15 mouse cellular contexts compared by ENCODE assay signal in genomic region chr11:4691213-4691612, GRCm38 (mm10). TPM values are rescaled to one million over a fixed set of nuclear protein-coding genes. Genes with fewer than 3 reads are reported as not detected.
DNase-seq lines count a peak whose midpoint lies in the region; ATAC-seq lines count a peak whose summit lies in the region.
"Had no signal": no experiment of that assay in that cellular context is flagged by ENCODE, and none has a peak within 500 bp of the region (broad histone marks: within the 10 kb centered on the region; RNA-seq: fewer than 3 reads in every experiment).

No protein-coding gene starts in this region.

- H3K4me1 ChIP-seq in heart, embryonic 11.5 days (ENCODE audit: control insufficient read depth, insufficient read depth, low read length): 0 out of 2 replicates have a peak, but pooled peaks cover 2% of the 10 kb centered on the region
- H3K4me1 ChIP-seq in midbrain, embryonic 16.5 days (ENCODE audit: control insufficient read depth, insufficient read depth, low read length): no peaks in the 10 kb centered on the region
- H3K4me1 ChIP-seq in midbrain, embryonic 15.5 days: no peaks in the 10 kb centered on the region
- H3K4me1 ChIP-seq: heart, embryonic 10.5 days; limb, embryonic 10.5 days; midbrain, embryonic 10.5 days had no signal

- no peak overlapping the region for H3K4me3 ChIP-seq in heart, embryonic 11.5 days (ENCODE audit: low read depth, low read length)
- H3K4me3 ChIP-seq in midbrain, embryonic 16.5 days (ENCODE audit: low read depth, low read length): no peak overlapping the region
- H3K4me3 ChIP-seq in midbrain, embryonic 15.5 days: no peak overlapping the region
- H3K4me3 ChIP-seq: heart, embryonic 10.5 days; limb, embryonic 10.5 days; midbrain, embryonic 10.5 days had no signal

- no peaks in the 10 kb centered on the region for H3K9me3 ChIP-seq in heart, embryonic 11.5 days (replicated peaks; ENCODE audit: control insufficient read depth, low read length)
- H3K9me3 ChIP-seq in midbrain, embryonic 16.5 days (replicated peaks; ENCODE audit: control insufficient read depth, low read length, poor library complexity, severe bottlenecking): no peaks in the 10 kb centered on the region
- H3K9me3 ChIP-seq in midbrain, embryonic 15.5 days: no peaks in the 10 kb centered on the region
- H3K9me3 ChIP-seq: heart, embryonic 10.5 days; limb, embryonic 10.5 days had no signal

- H3K27me3 ChIP-seq in heart, embryonic 11.5 days (ENCODE audit: control insufficient read depth, insufficient read depth, low read length): no peaks in the 10 kb centered on the region
- no peaks in the 10 kb centered on the region for H3K27me3 ChIP-seq in midbrain, embryonic 16.5 days (ENCODE audit: control insufficient read depth, insufficient read depth, low read depth, low read length)
- no peaks in the 10 kb centered on the region for H3K27me3 ChIP-seq in midbrain, embryonic 15.5 days (replicated peaks)

- 43% methylated on average over 10 of the region's 10 CpGs for WGBS in heart, embryonic 11.5 days (ENCODE audit: insufficient replicate concordance)
- WGBS in midbrain, embryonic 16.5 days: 67% methylated on average over 10 of the region's 10 CpGs
- WGBS in midbrain, embryonic 15.5 days: 61% methylated on average over 10 of the region's 10 CpGs

- DNase-seq in heart, postnatal 4 days: peak; percentile 24
- peak; percentile 85 to 94 for DNase-seq in adrenal gland, adult (ENCODE audit: inconsistent age in 2 of 2, low spot score in 1 of 2)
- DNase-seq in layer of hippocampus, postnatal 10 days (ENCODE audit: low spot score in 2 of 2): peak; percentile 64 to 72
- DNase-seq in thymus, postnatal 14 days: no peak
- DNase-seq: kidney, postnatal 10 days; liver, postnatal 0 days; right cerebral cortex, adult 18-20 months; thymus, postnatal 4 days had no signal

- no peak overlapping the region for H3K9ac ChIP-seq in heart, embryonic 11.5 days (ENCODE audit: low read depth, low read length)
- 0 out of 2 replicates have a peak overlapping the region, but pooled peaks have one; percentile 6 for H3K9ac ChIP-seq in midbrain, embryonic 16.5 days (ENCODE audit: low read depth, low read length)
- H3K9ac ChIP-seq in midbrain, embryonic 15.5 days: no peak overlapping the region
- H3K9ac ChIP-seq: liver, postnatal 0 days had no signal

- no peaks in the 10 kb centered on the region for H3K36me3 ChIP-seq in heart, embryonic 11.5 days (ENCODE audit: control insufficient read depth, insufficient read depth, low read length)
- no peaks in the 10 kb centered on the region for H3K36me3 ChIP-seq in midbrain, embryonic 16.5 days (ENCODE audit: control insufficient read depth, insufficient read depth, low read length)
- H3K36me3 ChIP-seq in midbrain, embryonic 15.5 days (replicated peaks): no peaks in the 10 kb centered on the region
- H3K36me3 ChIP-seq: heart, embryonic 10.5 days; limb, embryonic 10.5 days; midbrain, embryonic 10.5 days had no signal

- no peak overlapping the region for H3K27ac ChIP-seq in heart, embryonic 11.5 days (ENCODE audit: low read depth, low read length)
- no peak overlapping the region for H3K27ac ChIP-seq in midbrain, embryonic 16.5 days (ENCODE audit: low read length)
- no peak overlapping the region for H3K27ac ChIP-seq in midbrain, embryonic 15.5 days
- H3K27ac ChIP-seq: heart, embryonic 10.5 days; limb, embryonic 10.5 days; midbrain, embryonic 10.5 days had no signal

- ATAC-seq in heart, embryonic 11.5 days (replicated peaks; ENCODE audit: insufficient number of reproducible peaks, low FRiP score, low TSS enrichment): no peak
- ATAC-seq in midbrain, embryonic 16.5 days: no peak
- no peak for ATAC-seq in midbrain, embryonic 15.5 days (replicated peaks)
- ATAC-seq: inflammation-experienced regulatory T-cells, adult 6 months; liver, postnatal 0 days had no signal

- H3K4me2 ChIP-seq in heart, embryonic 11.5 days: no peak overlapping the region
- no peak overlapping the region for H3K4me2 ChIP-seq in midbrain, embryonic 16.5 days (ENCODE audit: low read length)
- H3K4me2 ChIP-seq in midbrain, embryonic 15.5 days: no peak overlapping the region

RNA-seq across cellular contexts. Expression of gene Uqcr10, which starts 12.9 kb away (rescaled TPM):
- 1,000 to 10,000 TPM; 1,138 to 1,323 TPM for total RNA-seq in heart, postnatal 4 days (2021)
- 1,482 and 1,490 TPM in 2 replicates for polyA plus RNA-seq in heart, embryonic 11.5 days (2014; fragmentation: Nextera tagmentation; extraction: Ambion mirVana)
- polyA plus RNA-seq in midbrain, embryonic 16.5 days (2015; fragmentation: Nextera tagmentation; extraction: Ambion mirVana): 525 and 569 TPM in 2 replicates
- polyA plus RNA-seq in midbrain, embryonic 15.5 days (2015; fragmentation: Nextera tagmentation; extraction: Ambion mirVana): 556 and 560 TPM in 2 replicates
- 100 to 1,000 TPM; 436 to 483 TPM for total RNA-seq in layer of hippocampus, postnatal 10 days (2021)

RNA-seq across cellular contexts. Expression of gene Zmat5, which starts 13.3 kb away (rescaled TPM):
- total RNA-seq in heart, postnatal 4 days (2021): 10 to 100 TPM; 22.1 to 23.4 TPM
- polyA plus RNA-seq in heart, embryonic 11.5 days (2014; fragmentation: Nextera tagmentation; extraction: Ambion mirVana): 50.1 and 55.8 TPM in 2 replicates
- 49.4 and 51.3 TPM in 2 replicates for polyA plus RNA-seq in midbrain, embryonic 16.5 days (2015; fragmentation: Nextera tagmentation; extraction: Ambion mirVana)
- polyA plus RNA-seq in midbrain, embryonic 15.5 days (2015; fragmentation: Nextera tagmentation; extraction: Ambion mirVana): 57.0 and 59.1 TPM in 2 replicates
- total RNA-seq in layer of hippocampus, postnatal 10 days (2021): 10 to 100 TPM; 31.6 to 38.2 TPM

RNA-seq across cellular contexts. Expression of gene Ascc2, which starts 53.7 kb away (rescaled TPM):
- 10 to 100 TPM; 17.0 to 18.3 TPM for total RNA-seq in heart, postnatal 4 days (2021)
- 28.4 and 29.0 TPM in 2 replicates for polyA plus RNA-seq in heart, embryonic 11.5 days (2014; fragmentation: Nextera tagmentation; extraction: Ambion mirVana)
- polyA plus RNA-seq in midbrain, embryonic 16.5 days (2015; fragmentation: Nextera tagmentation; extraction: Ambion mirVana): 20.5 and 22.1 TPM in 2 replicates
- 23.1 and 24.4 TPM in 2 replicates for polyA plus RNA-seq in midbrain, embryonic 15.5 days (2015; fragmentation: Nextera tagmentation; extraction: Ambion mirVana)
- 10 to 100 TPM; 23.7 to 24.4 TPM for total RNA-seq in layer of hippocampus, postnatal 10 days (2021)

RNA-seq across cellular contexts. Expression of gene Cabp7, which starts 55.4 kb away (rescaled TPM):
- not detected for total RNA-seq in heart, postnatal 4 days (2021)
- polyA plus RNA-seq in heart, embryonic 11.5 days (2014; fragmentation: Nextera tagmentation; extraction: Ambion mirVana): 0.10 and 0.14 TPM in 2 replicates
- 1.1 and 1.2 TPM in 2 replicates for polyA plus RNA-seq in midbrain, embryonic 16.5 days (2015; fragmentation: Nextera tagmentation; extraction: Ambion mirVana)
- 1.8 and 2.2 TPM in 2 replicates for polyA plus RNA-seq in midbrain, embryonic 15.5 days (2015; fragmentation: Nextera tagmentation; extraction: Ambion mirVana)
- total RNA-seq in layer of hippocampus, postnatal 10 days (2021): 10 to 100 TPM; 59.4 to 62.2 TPM
